Mouse (Mus musculus): ENCODE results near the gene Zfp933. TPM values are rescaled to one million over a fixed set of nuclear protein-coding genes. Genes with fewer than 3 reads are reported as not detected.
A peak's percentile ranks its signal among the peaks of the same experiment; 100 is the strongest.

Zfp933 gene
- 1.4 and 1.5 TPM in 2 replicates for polyA plus RNA-seq (2016; fragmentation: Nextera tagmentation; extraction: Ambion mirVana)

GRCm38 (mm10) chr4:147847614-147848583, at the start of gene Zfp933:
Zfp933 (minus strand) TSS chr4:147848366.
- Histone ChIP-seq H3K9ac (peak within 1 kb of the TSS; percentile 68), H3K9me3 (replicated peaks) (no peaks in the 10 kb centered on the region), H3K4me3 (peak within 1 kb of the TSS; percentile 65), H3K4me2 (peak within 1 kb of the TSS; percentile 79), H3K36me3 (peaks cover 16% of the 10 kb centered on the region), H3K27me3 (replicated peaks) (no peaks in the 10 kb centered on the region), H3K4me1 (peaks cover 29% of the 10 kb centered on the region), H3K27ac (peak within 1 kb of the TSS; percentile 72)
- WGBS (ENCODE audit: insufficient replicate concordance), result 1% methylated on average over 23 of the region's 23 CpGs
- ATAC-seq, result peak; percentile 83

DNA sequence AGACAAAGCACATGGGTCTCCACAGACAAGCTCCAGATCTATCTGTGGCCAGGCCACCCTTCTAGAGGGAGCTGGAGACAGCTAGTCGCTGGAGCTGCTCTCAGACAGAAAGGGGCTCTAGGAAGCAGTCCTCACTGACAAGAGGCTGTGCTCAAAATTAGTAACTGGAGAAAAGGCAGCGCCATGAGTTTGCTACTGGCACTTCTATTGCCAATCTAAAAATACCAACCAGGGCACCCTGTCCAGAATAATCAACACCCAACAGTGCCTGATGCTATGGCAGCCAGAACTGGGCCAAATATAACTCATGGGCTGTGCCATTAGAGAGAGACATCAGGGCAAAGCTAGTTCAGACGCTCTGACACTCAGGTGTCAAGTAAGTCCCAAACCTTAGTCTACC, 49.2 kb upstream of the Zfp933 start:
- no peaks in the 10 kb centered on the region for H3K27me3 ChIP-seq (replicated peaks)
- no peak overlapping the region for H3K4me3 ChIP-seq
- no peak overlapping the region for H3K27ac ChIP-seq
- peaks cover 95% of the 10 kb centered on the region for H3K36me3 ChIP-seq
- no peaks in the 10 kb centered on the region for H3K9me3 ChIP-seq (replicated peaks)
- H3K4me1 ChIP-seq, result peaks cover 6% of the 10 kb centered on the region
- no peak overlapping the region for H3K9ac ChIP-seq
- ATAC-seq, result no peak
- no peak overlapping the region for H3K4me2 ChIP-seq
- WGBS (ENCODE audit: insufficient replicate concordance), result 74% methylated on average over 3 of the region's 3 CpGs

GRCm38 (mm10) chr4:147896411-147896810, 48.2 kb upstream of the Zfp933 start:
- Histone ChIP-seq H3K27ac (no peak overlapping the region), H3K27me3 (replicated peaks) (no peaks in the 10 kb centered on the region), H3K9ac (no peak overlapping the region), H3K36me3 (peaks cover 95% of the 10 kb centered on the region), H3K9me3 (replicated peaks) (no peaks in the 10 kb centered on the region), H3K4me3 (no peak overlapping the region), H3K4me1 (no peaks in the 10 kb centered on the region), H3K4me2 (no peak overlapping the region)
- 45% methylated on average over 1 of the region's 1 CpGs for WGBS (ENCODE audit: insufficient replicate concordance)
- ATAC-seq, result no peak

- Histone ChIP-seq H3K4me1 (no peaks in the 10 kb centered on the region), H3K4me2 (no peak overlapping the region), H3K4me3 (no peak overlapping the region), H3K9ac (no peak overlapping the region), H3K9me3 (replicated peaks) (no peaks in the 10 kb centered on the region), H3K27ac (no peak overlapping the region), H3K27me3 (replicated peaks) (no peaks in the 10 kb centered on the region), H3K36me3 (peaks cover 100% of the 10 kb centered on the region)
- 86% methylated on average over 4 of the region's 4 CpGs for WGBS (ENCODE audit: insufficient replicate concordance)
- 0 out of 2 replicates have a peak, but pooled peaks have one; percentile 14 for ATAC-seq
Measured at GRCm38 (mm10) chr4:147895815-147896330, 47.7 kb upstream of the Zfp933 start.

GRCm38 (mm10) chr4:147890341-147890740, 42.2 kb upstream of the Zfp933 start:
- no peaks in the 10 kb centered on the region for H3K9me3 ChIP-seq (replicated peaks)
- no peak overlapping the region for H3K4me2 ChIP-seq
- ATAC-seq, result no peak
- H3K4me1 ChIP-seq, result no peaks in the 10 kb centered on the region
- 86% methylated on average over 6 of the region's 6 CpGs for WGBS (ENCODE audit: insufficient replicate concordance)
- H3K27ac ChIP-seq, result no peak overlapping the region
- H3K27me3 ChIP-seq (replicated peaks), result no peaks in the 10 kb centered on the region
- no peak overlapping the region for H3K9ac ChIP-seq
- peaks cover 96% of the 10 kb centered on the region for H3K36me3 ChIP-seq
- H3K4me3 ChIP-seq, result no peak overlapping the region

DNA sequence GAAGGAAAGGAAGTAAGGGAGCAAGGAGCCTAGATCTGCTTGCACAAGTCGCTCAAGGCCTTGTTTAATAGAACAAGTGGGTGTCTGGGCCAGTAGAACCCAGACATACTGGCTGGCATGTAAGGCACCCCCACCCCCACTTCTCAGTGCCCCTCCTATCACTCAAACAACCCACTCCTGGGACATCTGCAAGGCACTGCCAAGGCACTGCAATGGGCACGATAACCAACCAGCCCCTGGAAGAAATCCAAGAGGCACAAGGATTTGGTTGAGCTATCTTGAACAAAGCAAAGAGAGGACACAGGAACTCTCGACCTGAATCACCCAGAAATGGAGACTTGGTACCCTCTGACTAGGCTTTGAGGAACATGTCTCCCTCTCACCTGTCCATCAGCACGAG, 40.1 kb upstream of the Zfp933 start:
- H3K27me3 ChIP-seq (replicated peaks), result no peaks in the 10 kb centered on the region
- 74% methylated on average over 4 of the region's 4 CpGs for WGBS (ENCODE audit: insufficient replicate concordance)
- peaks cover 96% of the 10 kb centered on the region for H3K36me3 ChIP-seq
- no peak overlapping the region for H3K9ac ChIP-seq
- no peak overlapping the region for H3K4me3 ChIP-seq
- no peak overlapping the region for H3K27ac ChIP-seq
- H3K9me3 ChIP-seq (replicated peaks), result no peaks in the 10 kb centered on the region
- no peak overlapping the region for H3K4me2 ChIP-seq
- no peaks in the 10 kb centered on the region for H3K4me1 ChIP-seq
- no peak for ATAC-seq

DNA sequence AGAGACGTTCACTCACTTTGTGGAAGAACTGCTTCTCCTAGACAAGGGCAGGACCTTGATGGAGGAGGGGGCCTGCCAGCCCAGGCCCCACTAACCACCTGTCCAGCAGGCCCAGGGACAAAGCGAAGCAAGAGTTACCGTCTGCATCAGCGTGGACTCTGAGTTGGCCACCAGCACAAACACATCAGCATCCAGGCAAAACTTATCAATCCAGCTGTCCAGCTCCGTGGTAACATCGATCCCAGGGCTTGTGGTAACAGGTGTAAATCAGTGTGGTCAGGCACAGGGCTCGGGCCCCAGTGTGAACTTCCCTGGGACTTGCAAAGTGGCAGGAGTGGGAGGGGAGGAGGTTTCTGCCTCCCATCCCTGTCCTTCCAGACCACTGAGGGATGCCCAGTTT, 39.1 kb upstream of the Zfp933 start:
- WGBS (ENCODE audit: insufficient replicate concordance), result 79% methylated on average over 7 of the region's 7 CpGs
- Histone ChIP-seq H3K4me1 (no peaks in the 10 kb centered on the region), H3K4me2 (no peak overlapping the region), H3K4me3 (no peak overlapping the region), H3K9ac (no peak overlapping the region), H3K27me3 (replicated peaks) (no peaks in the 10 kb centered on the region), H3K9me3 (replicated peaks) (no peaks in the 10 kb centered on the region), H3K36me3 (peaks cover 96% of the 10 kb centered on the region), H3K27ac (no peak overlapping the region)
- no peak for ATAC-seq

- Histone ChIP-seq H3K9me3 (replicated peaks) (no peaks in the 10 kb centered on the region), H3K4me3 (no peak overlapping the region), H3K4me1 (no peaks in the 10 kb centered on the region), H3K27ac (no peak overlapping the region), H3K4me2 (no peak overlapping the region), H3K27me3 (replicated peaks) (no peaks in the 10 kb centered on the region), H3K36me3 (peaks cover 96% of the 10 kb centered on the region), H3K9ac (no peak overlapping the region)
- 89% methylated on average over 12 of the region's 12 CpGs for WGBS (ENCODE audit: insufficient replicate concordance)
- ATAC-seq, result no peak
Measured at GRCm38 (mm10) chr4:147886158-147886557, 38.0 kb upstream of the Zfp933 start.

- Histone ChIP-seq H3K27ac (no peak overlapping the region), H3K9ac (no peak overlapping the region), H3K36me3 (peaks cover 99% of the 10 kb centered on the region), H3K27me3 (replicated peaks) (no peaks in the 10 kb centered on the region), H3K4me1 (no peaks in the 10 kb centered on the region), H3K4me2 (no peak overlapping the region), H3K9me3 (replicated peaks) (no peaks in the 10 kb centered on the region), H3K4me3 (no peak overlapping the region)
- no peak for ATAC-seq
- 75% methylated on average over 3 of the region's 3 CpGs for WGBS (ENCODE audit: insufficient replicate concordance)
Measured at GRCm38 (mm10) chr4:147884138-147884537, 36.0 kb upstream of the Zfp933 start.

DNA sequence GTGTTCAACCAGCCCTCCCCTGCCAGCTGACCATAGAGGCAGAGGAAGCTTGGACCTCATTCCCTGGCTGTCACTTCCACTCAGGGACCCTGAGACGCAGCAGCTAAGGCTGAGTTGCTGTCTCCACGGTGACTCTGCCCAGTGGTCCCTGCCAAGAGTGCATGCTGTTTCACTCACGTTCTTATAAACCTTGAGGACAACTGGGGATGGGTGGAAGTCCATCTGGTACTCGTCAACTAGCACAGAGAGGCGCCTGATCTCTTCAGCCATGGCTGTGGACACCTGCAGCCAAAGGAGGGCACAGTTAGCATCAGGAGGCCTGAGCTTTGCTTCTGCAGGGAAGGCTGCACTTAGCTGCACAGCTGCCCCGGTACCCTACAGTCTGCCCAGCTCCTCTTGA, 34.9 kb upstream of the Zfp933 start:
- Histone ChIP-seq H3K4me2 (no peak overlapping the region), H3K9me3 (replicated peaks) (no peaks in the 10 kb centered on the region), H3K4me3 (no peak overlapping the region), H3K9ac (no peak overlapping the region), H3K27me3 (replicated peaks) (no peaks in the 10 kb centered on the region), H3K36me3 (peaks cover 99% of the 10 kb centered on the region), H3K27ac (no peak overlapping the region), H3K4me1 (no peaks in the 10 kb centered on the region)
- 74% methylated on average over 6 of the region's 6 CpGs for WGBS (ENCODE audit: insufficient replicate concordance)
- ATAC-seq, result no peak

GRCm38 (mm10) chr4:147881792-147882191, 33.6 kb upstream of the Zfp933 start:
- ATAC-seq, result no peak
- no peak overlapping the region for H3K4me3 ChIP-seq
- H3K27ac ChIP-seq, result no peak overlapping the region
- H3K4me1 ChIP-seq, result peaks cover under 1% of the 10 kb centered on the region; the same call in 1 of the 2 replicates
- H3K9me3 ChIP-seq (replicated peaks), result no peaks in the 10 kb centered on the region
- no peaks in the 10 kb centered on the region for H3K27me3 ChIP-seq (replicated peaks)
- no peak overlapping the region for H3K9ac ChIP-seq
- peaks cover 97% of the 10 kb centered on the region for H3K36me3 ChIP-seq
- WGBS (ENCODE audit: insufficient replicate concordance), result 81% methylated on average over 7 of the region's 7 CpGs
- H3K4me2 ChIP-seq, result no peak overlapping the region

DNA sequence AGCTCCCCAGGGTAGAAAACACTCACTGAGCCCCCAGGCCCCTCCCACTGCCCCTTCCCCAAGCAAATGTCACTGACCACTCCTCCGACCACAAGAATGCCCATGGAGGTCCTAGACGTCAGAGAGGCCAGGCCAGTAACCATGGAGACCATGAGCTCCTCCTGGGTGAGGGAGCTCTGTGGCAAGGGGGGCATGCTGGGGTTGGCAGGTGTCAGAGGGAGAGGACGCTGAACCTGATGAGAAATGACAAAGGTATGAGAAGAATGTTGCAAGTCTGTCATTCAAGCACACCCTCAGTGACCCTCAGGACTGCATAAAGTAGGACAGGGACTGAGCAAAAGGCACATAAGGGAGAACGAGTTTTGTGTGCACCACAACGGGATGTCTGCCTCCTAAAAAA, 31.7 kb upstream of the Zfp933 start:
- Histone ChIP-seq H3K4me3 (no peak overlapping the region), H3K36me3 (peaks cover 97% of the 10 kb centered on the region), H3K9me3 (replicated peaks) (no peaks in the 10 kb centered on the region), H3K4me2 (no peak overlapping the region), H3K4me1 (peaks cover 17% of the 10 kb centered on the region), H3K27ac (no peak overlapping the region), H3K27me3 (replicated peaks) (no peaks in the 10 kb centered on the region), H3K9ac (no peak overlapping the region)
- 64% methylated on average over 5 of the region's 5 CpGs for WGBS (ENCODE audit: insufficient replicate concordance)
- ATAC-seq, result no peak
